Mouse (Mus musculus): ENCODE results near the gene Cebpe. TPM values are rescaled to one million over a fixed set of nuclear protein-coding genes. Genes with fewer than 3 reads are reported as not detected.
A peak's percentile ranks its signal among the peaks of the same experiment; 100 is the strongest.

Cebpe gene
- total RNA-seq, 2 experiments from 2014 or later, result not detected

- peak; percentile 58 for DNase-seq
These were observed 42.6 kb downstream of the Cebpe start for GRCm38 (mm10) chr14:54669381-54669780.

DNA sequence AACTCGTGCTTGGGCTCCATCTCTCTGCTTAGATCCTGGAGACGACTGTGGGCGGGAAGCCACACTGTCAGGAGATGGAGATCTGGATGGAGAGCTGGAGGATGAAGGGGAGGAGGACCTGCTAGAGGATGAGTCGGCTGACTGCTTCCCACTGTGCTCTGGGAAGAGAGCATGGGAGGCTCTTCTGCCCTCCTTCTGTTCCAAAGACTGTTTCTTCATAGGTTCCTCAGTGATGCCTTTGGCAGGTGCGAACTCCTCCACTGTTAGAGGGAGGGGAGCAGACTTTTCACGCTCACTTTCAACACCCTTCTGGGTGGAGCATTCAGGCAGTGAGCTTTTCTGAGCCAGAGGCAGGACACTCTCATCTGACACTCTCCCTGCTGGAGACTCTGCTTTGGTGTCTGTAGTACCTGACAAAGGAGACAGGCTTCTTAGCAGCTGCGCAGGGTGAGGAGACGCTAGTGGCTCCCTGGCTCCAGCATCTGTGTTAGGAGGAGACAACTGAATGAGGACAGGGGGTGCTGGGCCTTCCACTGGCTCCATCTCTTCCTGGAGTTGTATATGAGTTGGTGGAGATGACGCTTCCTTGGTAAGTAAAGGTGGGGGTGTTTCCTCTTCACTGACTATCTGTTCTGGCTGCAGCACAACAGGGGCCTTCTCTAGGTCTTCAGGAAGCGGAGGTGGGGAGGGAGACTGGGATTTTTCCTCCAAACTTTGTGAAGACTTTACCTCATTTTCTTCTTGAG lies 47.3 kb downstream of the Cebpe start:
- no peak for DNase-seq

Other genes starting within 250 kb of the Cebpe start
- 10 to 100 TPM; 81.3 to 81.5 TPM for gene Lrp10, start 248.0 kb downstream of the Cebpe start, total RNA-seq (2021)
- gene Rem2, start 236.1 kb downstream of the Cebpe start, total RNA-seq (2021), result under 1 TPM; 0.14 to 0.23 TPM
- gene Prmt5, start 194.6 kb downstream of the Cebpe start, total RNA-seq (2021), result 10 to 100 TPM; 36.2 to 36.5 TPM
- 10 to 100 TPM; 30.6 to 32.7 TPM for gene Haus4, start 157.6 kb downstream of the Cebpe start, total RNA-seq (2021)
- 10 to 100 TPM; 19.4 to 20.3 TPM for gene Ajuba, start 134.6 kb downstream of the Cebpe start, total RNA-seq (2021)
- gene 4931414P19Rik, start 106.2 kb downstream of the Cebpe start, total RNA-seq (2021), result 1 to 10 TPM; 4.9 to 6.6 TPM
- gene Psmb5, start 94.2 kb downstream of the Cebpe start, total RNA-seq (2021), result 100 to 1,000 TPM; 192 to 198 TPM
- gene Psmb11, start 90.7 kb downstream of the Cebpe start, total RNA-seq (2021), result not detected
- not detected for gene Gm17606, start 71.2 kb downstream of the Cebpe start, total RNA-seq (2021)
- 1 to 10 TPM; 2.7 to 3.1 TPM for gene Cdh24, start 70.8 kb downstream of the Cebpe start, total RNA-seq (2021)
- 10 to 100 TPM; 19.3 to 20.9 TPM for gene 1700123O20Rik, start 26.0 kb downstream of the Cebpe start, total RNA-seq (2021)
- 100 to 1,000 TPM; 119 to 129 TPM for gene Acin1, start 25.2 kb downstream of the Cebpe start, total RNA-seq (2021)
- gene Gm29776, start 13.3 kb downstream of the Cebpe start, total RNA-seq (2021), result under 1 TPM; 0.14 to 0.16 TPM
- 1 to 10 TPM; 1.9 to 2.0 TPM for gene Slc7a8, start 69.8 kb upstream of the Cebpe start, total RNA-seq (2021)
- gene Rnf212b, start 102.0 kb upstream of the Cebpe start, total RNA-seq (2021), result not detected
- 1 to 10 TPM; 7.7 to 8.9 TPM for gene Homez, start 158.8 kb upstream of the Cebpe start, total RNA-seq (2021)
- gene Ppp1r3e, start 165.4 kb upstream of the Cebpe start, total RNA-seq (2021), result 1 to 10 TPM; 6.4 to 7.6 TPM
- 10 to 100 TPM; 37.5 to 39.2 TPM for gene Bcl2l2, start 171.2 kb upstream of the Cebpe start, total RNA-seq (2021)
- 1 to 10 TPM; 3.0 to 3.9 TPM for gene Gm20521, start 171.3 kb upstream of the Cebpe start, total RNA-seq (2021)
- gene Pabpn1, start 180.3 kb upstream of the Cebpe start, total RNA-seq (2021), result 100 to 1,000 TPM; 141 to 142 TPM
- 10 to 100 TPM; 24.8 to 25.2 TPM for gene Slc22a17, start 201.0 kb upstream of the Cebpe start, total RNA-seq (2021)
- 10 to 100 TPM; 10.5 to 10.9 TPM for gene Efs, start 214.0 kb upstream of the Cebpe start, total RNA-seq (2021)
- not detected for gene Il25, start 220.5 kb upstream of the Cebpe start, total RNA-seq (2021)
- under 1 TPM in 1 of 2 experiments, not detected in 1; 0.33 TPM for gene Cmtm5, start 224.1 kb upstream of the Cebpe start, total RNA-seq (2021)